Mouse (Mus musculus): ENCODE results near the gene Gm45234. TPM values are rescaled to one million over a fixed set of nuclear protein-coding genes. Genes with fewer than 3 reads are reported as not detected.

Gene Gm45234
- total RNA-seq, 4 experiments from 2014 or later: not detected

DNA sequence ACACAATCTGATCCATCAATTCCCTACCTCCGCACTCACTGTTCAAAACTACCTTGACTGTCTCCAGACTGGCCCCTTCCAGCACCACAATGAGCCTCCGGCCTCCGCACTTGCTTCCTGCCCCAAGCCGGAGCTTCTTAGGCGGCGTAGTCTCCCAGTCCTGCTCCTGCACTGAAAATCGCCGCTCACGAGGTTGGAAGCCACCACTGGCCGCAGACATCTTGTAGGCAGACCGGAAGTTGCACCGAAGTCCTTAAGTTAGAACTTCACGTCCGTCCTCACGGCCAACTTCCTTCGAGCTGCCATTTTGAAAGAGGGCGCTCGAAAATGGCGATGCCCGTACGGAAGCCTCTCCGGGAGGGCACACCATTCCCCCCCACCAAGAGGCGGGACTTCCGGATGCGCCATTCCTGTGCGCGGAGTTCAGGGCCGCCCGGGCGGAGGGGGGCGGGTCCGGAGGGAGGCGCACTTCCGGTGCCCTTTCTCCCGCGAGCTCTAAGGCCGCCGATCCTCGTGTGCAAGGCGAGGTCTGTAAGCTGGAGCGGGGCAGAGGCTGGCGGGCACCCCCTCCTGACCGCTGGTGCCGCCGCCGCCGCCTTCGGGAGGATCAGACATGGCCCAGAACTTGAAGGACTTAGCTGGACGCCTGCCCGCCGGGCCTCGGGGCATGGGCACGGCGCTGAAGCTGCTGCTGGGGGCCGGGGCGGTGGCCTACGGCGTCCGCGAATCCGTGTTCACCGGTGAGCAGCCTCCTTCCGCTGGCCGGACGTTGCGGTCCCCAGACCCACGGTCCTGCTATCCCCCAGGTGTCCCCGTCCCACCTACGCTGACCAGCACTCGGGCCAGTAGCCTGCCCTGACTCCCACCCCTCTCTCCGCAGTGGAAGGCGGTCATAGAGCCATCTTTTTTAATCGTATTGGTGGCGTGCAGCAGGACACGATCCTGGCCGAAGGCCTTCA lies 43.7 kb downstream of the Gm45234 start, which contains the start of the genes Emg1 and Phb2:
Gene Emg1, minus strand, starts transcription at position 355 of the 959 bp plus-strand sequence.
Gene Phb2, plus strand, starts transcription at position 513 of the 959 bp plus-strand sequence.
- DNase-seq (ENCODE audit: low spot score in 2 of 2): peak; percentile 93 to 97

DNA sequence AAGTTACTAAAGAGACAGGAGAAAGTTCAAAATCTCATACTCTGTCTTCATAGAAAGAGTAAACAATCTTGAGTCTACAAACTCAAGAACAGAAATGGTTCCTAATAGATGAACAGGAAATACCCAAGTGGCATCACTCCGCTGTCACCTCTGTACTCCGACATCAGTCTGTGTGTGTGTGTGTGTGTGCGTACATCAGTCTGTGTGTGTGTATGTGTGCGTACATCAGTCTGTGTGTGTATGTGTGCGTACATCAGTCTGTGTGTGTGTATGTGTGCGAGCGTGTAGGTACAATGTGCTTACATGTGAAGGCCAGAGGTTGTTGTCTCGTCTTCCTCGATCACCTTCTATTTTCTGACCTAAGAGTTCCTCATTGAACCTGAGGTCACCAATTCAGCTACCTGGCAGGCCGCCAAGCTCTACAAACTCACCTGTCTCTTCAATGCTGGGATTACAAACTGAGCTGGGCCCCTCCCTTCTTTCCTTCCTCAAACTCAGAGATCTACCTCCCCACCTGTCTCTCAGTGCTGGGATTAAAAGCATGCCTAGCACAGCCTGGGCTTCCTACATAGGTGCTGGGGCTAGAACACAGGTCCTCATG lies 47.4 kb downstream of the Gm45234 start:
- DNase-seq (ENCODE audit: low spot score in 2 of 2): no peak

DNA sequence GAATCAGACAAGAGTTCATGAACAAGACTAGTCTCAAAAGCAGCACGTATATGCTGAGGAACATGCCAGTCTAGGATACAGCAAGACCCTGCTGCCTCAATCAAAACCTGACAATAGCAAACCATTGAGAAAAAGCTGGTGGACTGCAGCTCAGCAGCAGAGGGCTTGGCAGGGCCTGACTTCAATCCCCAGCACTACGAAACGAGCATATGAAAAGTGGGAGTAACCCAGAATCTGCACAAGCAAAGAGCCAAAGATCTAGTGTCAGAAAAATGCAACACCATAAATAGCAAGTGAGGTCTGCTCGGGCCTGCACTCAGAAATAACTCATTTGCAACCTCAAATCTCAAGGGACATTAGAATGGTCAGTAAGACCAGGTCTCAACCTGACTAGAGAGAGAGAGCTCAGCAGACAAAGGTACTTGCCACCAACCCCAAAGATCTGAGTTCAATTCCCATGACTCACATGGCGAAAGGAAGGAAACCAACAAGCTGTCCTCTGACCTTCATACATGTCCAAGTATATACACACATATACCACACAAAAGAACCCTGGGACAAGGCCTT lies 49.7 kb downstream of the Gm45234 start:
- no peak for DNase-seq (ENCODE audit: low spot score in 2 of 2)

DNA sequence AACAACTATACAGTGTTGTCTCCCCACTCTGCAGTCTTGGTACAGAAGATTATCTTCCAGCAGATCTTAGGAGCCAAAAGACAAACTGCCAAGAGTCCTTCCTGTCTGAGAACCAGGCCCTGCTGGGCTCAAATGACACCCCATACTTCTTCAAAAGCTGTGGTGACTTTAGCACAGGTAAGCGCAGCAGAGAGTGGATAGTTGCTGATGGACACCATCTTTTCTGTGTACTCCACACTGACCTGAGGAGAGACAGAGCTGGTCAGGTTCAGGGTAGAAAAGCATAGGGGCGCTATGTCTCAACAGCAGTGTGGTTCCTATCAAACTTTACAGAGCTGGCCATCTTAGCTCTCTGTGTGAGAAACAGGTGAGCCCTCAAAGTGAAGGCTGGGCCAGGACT lies 51.4 kb downstream of the Gm45234 start:
- no peak for DNase-seq (ENCODE audit: low spot score in 2 of 2)

DNA sequence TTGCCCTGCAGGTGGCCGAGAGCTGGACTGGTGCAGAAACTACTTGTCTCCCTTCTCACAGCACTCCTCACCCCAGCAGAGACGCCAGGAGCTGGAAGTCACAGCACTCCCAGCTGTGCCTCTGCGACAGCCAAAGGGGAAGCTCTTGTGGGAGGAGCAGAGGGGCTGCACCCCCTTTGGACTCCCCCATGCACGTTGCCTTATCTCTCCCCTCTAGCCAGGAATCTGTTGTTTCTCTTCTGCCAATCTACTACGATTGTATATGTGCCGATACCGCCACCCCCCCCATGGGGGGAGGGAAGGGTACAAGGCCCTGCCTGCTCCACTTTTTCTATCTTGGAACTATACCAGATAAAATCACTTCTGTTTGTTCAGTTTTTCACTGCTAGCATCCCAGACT lies 52.0 kb downstream of the Gm45234 start:
- DNase-seq (ENCODE audit: low spot score in 2 of 2): no peak

DNA sequence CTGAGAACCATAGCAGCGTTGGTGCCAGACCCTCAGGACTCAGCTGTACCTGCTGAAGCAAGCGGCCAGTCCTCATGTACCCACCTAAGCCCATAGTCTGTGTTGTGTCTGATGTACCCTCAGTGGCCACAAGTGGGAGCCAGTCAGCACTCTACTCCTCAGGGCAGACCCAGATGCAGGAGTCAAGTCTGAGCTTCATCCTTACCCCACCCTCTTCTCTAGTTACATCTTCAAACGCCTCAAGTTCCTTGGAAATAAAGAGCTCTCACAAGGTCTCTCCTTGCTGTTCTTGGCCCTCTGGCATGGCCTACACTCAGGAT lies 53.1 kb downstream of the Gm45234 start:
- DNase-seq (ENCODE audit: low spot score in 2 of 2): peak; percentile 54 to 61

DNA sequence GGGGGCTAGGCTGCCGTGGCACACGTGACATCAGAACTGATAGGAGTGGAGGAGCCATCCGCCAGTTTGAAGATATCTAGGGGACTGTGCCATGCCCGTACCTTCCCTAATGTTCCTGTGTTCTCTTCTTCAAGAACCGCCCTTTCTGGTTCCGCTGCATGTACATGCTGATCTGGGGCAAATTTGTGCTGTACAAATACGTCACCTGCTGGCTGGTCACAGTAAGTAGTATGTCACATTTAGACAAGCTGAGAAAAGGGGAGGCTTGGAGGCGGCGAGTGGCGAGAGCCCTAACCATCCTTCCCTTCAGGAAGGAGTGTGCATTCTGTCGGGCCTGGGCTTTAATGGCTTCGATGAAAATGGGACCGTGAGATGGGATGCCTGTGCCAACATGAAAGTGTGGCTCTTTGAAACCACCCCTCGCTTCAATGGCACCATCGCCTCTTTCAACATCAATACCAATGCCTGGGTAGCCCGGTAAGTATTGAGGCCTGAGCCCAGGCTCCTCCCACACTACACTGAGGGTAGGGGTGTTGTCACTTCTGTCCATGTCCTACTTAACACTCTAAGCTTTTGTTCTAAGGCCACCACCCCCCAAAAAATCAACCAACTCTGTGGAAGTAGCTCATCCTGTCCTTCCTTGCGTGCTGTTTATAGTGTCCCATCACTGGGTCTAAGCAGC lies 53.6 kb downstream of the Gm45234 start:
- DNase-seq (ENCODE audit: low spot score in 2 of 2): no peak

DNA sequence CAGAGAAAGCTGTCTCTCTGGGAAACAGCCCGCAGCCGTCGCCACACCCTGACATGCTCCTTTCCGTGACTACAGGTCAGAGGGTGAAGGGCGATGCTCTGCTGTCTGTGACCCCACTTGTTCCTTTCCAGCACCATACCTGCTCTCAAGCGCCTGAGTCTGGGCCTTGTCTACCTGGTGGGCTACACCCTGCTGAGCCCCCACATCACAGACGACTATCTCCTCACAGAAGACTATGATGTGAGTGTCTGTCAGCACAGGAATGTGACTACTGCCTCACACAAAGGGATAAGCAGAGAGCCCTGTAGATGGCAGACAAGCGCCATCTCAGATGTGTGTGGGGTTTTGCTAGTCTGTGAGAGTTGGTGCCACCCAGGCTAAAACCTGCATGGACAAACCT lies 54.5 kb downstream of the Gm45234 start:
- no peak for DNase-seq (ENCODE audit: low spot score in 2 of 2)

DNA sequence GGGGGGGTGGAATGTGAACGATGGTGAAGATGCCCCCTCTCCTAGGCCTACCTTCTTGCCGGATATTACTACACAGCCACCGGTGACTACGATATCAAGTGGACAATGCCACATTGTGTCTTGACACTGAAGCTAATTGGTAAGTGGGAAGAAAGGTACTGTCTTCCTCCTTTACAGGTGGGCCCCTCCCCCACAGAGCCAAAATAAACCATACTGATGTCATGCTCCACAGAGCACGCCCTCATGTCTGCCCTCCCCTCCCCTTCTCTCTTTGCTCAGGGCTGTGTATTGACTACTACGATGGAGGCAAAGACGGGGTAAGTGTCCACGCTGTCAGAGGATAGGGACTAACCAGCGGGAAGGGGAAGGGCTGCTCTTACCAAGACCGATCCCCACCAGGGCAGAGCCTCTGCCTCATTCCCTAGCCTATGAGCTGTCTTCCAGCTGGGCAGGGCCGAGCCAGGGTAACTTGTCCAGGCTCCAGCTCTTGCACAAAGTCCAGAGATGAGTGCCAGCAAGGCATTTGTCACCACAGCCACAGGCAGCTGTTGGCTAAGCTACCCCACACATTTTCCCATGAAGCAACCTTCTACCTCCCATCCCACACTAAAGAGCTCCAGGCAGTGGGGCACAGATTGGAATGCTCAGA lies 55.7 kb downstream of the Gm45234 start:
- peak in 1 of 2 experiments; percentile 75 for DNase-seq (ENCODE audit: low spot score in 2 of 2)

DNA sequence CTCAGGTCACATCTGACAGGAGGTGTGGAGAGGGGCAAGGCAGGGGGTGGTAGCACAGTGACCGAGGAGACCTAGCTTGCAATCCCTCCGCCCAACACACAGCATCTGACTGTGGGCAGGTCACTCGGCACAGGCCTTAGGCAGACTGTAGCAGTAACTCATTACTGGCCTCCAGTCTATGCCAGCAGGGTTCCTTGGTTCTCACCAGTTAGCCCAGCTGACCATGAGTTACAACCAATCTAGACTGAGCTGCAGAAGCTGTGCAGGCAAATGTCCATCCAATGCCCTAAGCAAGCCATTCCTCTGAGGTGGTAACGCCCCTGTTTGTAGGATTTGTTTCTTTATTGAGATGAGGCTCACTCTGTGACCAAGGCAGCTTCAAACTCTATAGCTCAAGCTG lies 56.5 kb downstream of the Gm45234 start:
- DNase-seq (ENCODE audit: low spot score in 2 of 2): no peak

DNA sequence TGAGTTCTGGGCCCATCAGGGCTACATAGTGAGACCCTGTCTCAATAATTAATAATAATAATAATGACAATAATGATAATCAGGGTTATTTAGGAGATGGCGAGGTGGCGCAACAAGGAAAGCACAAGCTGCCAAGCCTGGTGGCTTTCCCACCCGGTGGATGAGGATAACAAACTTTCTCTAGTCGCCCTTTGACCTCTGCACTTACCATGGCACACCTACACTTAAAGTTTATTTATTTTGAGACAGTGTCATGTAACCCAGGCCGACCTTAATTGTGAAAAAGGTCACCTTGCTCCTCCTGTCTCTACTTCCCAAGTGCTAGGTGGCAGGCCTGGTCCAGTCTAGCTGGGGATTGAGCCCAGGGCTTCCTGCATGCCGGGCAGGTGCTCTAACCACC lies 57.1 kb downstream of the Gm45234 start:
- DNase-seq (ENCODE audit: low spot score in 2 of 2): no peak

DNA sequence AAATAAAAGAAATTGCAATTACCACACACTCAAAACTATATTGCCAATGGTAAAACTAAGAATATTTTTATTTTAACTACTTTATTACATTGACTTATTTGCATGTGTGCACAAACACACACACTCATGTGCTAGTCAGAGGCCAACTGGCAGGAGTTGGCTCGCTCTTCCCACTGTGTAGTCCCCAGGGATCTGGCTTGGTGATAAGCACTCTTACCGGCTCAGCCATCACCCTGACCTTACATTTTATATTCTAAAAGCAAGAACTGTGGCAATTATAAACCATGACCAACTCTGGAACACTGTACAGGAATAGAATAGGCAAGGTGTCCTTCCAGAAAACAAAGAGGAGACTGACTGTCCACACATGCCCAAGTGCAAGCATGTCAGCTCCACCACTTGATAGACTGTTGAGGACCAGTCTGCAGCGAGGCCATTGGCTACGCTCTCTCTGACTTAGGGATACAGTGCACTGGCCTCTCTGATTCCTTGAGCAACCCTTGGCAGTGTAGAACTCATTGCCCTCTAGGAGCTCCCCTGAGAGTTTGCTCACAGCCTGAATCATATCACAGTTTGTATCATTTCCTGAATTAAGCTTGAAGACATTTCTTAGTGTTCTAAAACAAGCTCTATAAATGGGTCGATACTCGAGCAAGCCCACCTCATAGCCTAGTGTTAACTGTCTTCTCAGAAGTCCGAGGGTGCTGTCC lies 59.2 kb downstream of the Gm45234 start:
- DNase-seq (ENCODE audit: low spot score in 2 of 2): no peak

DNA sequence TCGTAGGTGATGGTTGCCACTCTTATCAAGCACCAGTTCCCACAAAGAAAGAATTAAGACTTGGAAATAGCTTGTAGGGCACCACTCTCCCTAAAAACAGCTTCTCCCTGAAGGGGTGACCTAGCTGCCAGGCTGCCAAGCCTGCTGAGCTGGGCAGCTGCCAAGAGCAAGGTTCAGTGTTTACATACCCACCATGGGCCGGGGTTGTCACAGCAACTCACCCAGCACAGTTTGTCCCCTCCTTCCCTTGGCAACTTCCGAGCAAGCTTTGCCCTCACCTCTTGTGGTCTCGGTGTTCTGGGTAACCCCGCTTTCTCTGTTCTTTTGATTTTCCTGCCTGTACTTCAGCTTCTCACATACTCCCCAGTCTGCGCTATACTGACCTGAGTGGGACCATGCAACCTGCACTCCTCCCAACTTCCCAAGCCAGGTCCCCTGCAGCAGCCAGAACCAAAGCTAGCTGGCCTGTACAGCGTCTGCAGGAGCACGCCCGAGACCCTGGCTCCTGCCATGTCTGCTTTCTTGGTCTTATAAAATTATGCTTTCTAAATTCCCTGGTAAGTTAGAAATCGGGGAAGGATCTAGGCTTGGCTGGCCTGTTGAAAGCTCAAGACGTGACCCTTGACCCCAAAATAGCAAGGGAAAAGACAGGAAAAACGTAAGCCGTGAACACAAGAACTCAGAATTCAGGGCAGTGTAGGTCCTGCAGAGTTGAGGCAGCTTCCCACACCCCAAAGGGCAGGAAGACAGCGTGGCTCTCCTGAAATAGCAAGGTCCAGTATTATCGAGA lies 61.5 kb downstream of the Gm45234 start:
- DNase-seq (ENCODE audit: low spot score in 2 of 2): peak in 1 of 2 experiments; percentile 76

DNA sequence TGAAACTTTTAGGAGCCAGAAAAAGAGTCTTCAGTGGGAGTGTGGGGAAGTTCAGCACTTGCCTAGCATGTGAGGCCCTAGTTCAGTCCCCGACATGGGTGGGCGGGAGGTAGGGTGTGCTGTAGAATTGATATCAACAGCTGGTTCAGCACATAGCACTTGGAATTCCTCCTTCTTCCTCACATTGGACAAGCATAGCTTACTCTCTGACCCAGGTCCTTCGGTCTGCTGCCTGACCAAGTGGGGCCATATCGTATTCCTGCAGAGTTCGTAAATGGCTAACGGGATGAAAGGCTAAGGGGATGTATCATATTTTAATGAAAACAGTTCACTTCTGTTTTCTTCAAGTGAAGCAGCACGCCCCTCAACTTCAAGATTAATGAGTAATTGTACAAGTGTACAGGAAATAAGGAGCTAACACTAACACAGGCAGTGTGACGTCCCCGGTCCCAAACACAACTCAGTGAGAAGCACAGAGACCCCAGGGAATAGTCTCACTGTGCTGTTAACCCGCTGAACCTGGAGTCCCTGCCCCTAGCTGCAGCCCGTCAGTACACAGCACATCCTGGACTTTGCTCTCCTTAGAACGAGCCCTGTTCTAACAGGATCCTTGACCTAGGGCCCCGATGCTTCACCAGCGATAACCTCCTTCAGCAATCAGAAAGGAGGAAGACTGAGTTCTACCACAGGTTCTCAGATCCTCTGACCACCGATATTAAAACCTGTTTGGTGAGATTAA lies 62.4 kb downstream of the Gm45234 start:
- no peak for DNase-seq (ENCODE audit: low spot score in 2 of 2)

DNA sequence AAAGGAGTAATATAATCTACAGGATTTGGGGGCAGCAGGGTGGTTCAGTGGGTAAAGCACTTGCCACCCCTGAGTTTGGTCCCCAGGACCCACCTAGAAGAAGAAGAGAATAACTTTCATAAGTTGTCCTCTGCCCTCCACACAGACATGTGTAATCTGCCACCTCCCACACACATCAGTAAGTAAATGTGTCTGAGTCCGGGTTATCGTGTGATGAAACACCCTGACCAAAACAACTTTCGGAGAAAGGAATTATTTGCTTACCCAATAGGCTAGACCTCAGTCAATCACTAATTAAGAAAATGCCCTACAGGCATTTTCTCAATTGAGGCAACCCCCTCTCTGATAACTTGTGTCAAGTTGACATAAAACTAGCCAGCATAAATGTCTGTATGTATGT lies 65.3 kb downstream of the Gm45234 start:
- no peak for DNase-seq (ENCODE audit: low spot score in 2 of 2)
